Mouse (Mus musculus) adipocyte (in vitro differentiated cells): Measurements from ENCODE around the gene Tspear.
A peak's percentile ranks its signal among the peaks of the same experiment; 100 is the strongest.

Experiments
- DNase-seq: peaks from one replicate; pipeline ENCODE4 v3.0.0-alpha.2; 2016; ENCODE audit warnings: low spot score

Gene Tspear

GRCm38 (mm10) chr10:77878985-77879384 is 192.6 kb downstream of the Tspear start:
- DNase-seq, result peak; percentile 31

GRCm38 (mm10) chr10:77880305-77880704 is 193.9 kb downstream of the Tspear start:
- DNase-seq, result no peak

- no peak for DNase-seq
These were observed 196.2 kb downstream of the Tspear start for GRCm38 (mm10) chr10:77882553-77882952.

- DNase-seq, result peak; percentile 6
These were observed 199.8 kb downstream of the Tspear start for GRCm38 (mm10) chr10:77886007-77886747.

GRCm38 (mm10) chr10:77890987-77891565 is 204.7 kb downstream of the Tspear start:
- DNase-seq, result no peak

GRCm38 (mm10) chr10:77895562-77895961 is 209.2 kb downstream of the Tspear start:
- no peak for DNase-seq

- no peak for DNase-seq
These were observed 213.8 kb downstream of the Tspear start for GRCm38 (mm10) chr10:77900126-77900525.

GRCm38 (mm10) chr10:77900903-77901818 is 214.8 kb downstream of the Tspear start:
- DNase-seq, result no peak

- no peak for DNase-seq
These were observed 215.5 kb downstream of the Tspear start for GRCm38 (mm10) chr10:77901871-77902210.

GRCm38 (mm10) chr10:77902211-77902893 is 216.0 kb downstream of the Tspear start, which contains the start of gene Lrrc3:
Gene Lrrc3 (minus strand): TSS chr10:77902536.
- no peak for DNase-seq

- DNase-seq, result no peak
These were observed 216.7 kb downstream of the Tspear start for GRCm38 (mm10) chr10:77902894-77903715.

- DNase-seq, result peak; percentile 59
These were observed 226.2 kb downstream of the Tspear start for GRCm38 (mm10) chr10:77912605-77913004.

GRCm38 (mm10) chr10:77913292-77913691 is 226.9 kb downstream of the Tspear start:
- peak; percentile 8 for DNase-seq

GRCm38 (mm10) chr10:77916636-77917335 is 230.4 kb downstream of the Tspear start:
- peak; percentile 71 for DNase-seq

GRCm38 (mm10) chr10:77921009-77921408 is 234.6 kb downstream of the Tspear start:
- no peak for DNase-seq

GRCm38 (mm10) chr10:77922681-77923080 is 236.3 kb downstream of the Tspear start:
- DNase-seq, result no peak

- peak; percentile 40 for DNase-seq
These were observed 239.8 kb downstream of the Tspear start for GRCm38 (mm10) chr10:77926140-77926539.

GRCm38 (mm10) chr10:77927375-77927774 is 241.0 kb downstream of the Tspear start:
- DNase-seq, result no peak
